Mouse (Mus musculus) kidney, adult 2 months (tissue): Measurements from ENCODE around the gene Tapt1.

Experiments
- CTCF ChIP-seq: fragments of 200-500 bp; conservative IDR thresholded peaks from 2 replicates; pipeline ENCODE4 v1.5.1; 2011; ENCODE audit warnings: low read depth, mild to moderate bottlenecking, control low read depth, low read length, moderate library complexity, mixed read lengths; ENCODE audit not compliant: insufficient read depth, insufficient read length
- POLR2A ChIP-seq: fragments of 200-500 bp; IDR thresholded peaks from one replicate; pipeline ENCODE4 v1.6.1; 2011; ENCODE audit warnings: low read depth, low read length, control low read depth

GRCm38 (mm10) chr5:44181669-44182068 is 44.8 kb downstream of the Tapt1 start:
- no peak for TF ChIP-seq POLR2A
- no peak for TF ChIP-seq CTCF
